Mouse (Mus musculus) limb, embryonic 14.5 days (tissue): ENCODE measurements around the gene Gcn1l1. TPM values are rescaled to one million over a fixed set of nuclear protein-coding genes. Genes with fewer than 3 reads are reported as not detected.

Experiments used
- ATAC-seq: fragments of 200-750 bp; cut with Nextera tagmentation; 2 replicates; pipeline ENCODE4 v1.8.0; 2017; ENCODE audit warnings: low read depth, moderate number of reproducible peaks, moderate TSS enrichment; ENCODE audit not compliant: low FRiP score
- DNase-seq: peaks from one replicate; pipeline ENCODE4 v3.0.0-alpha.2; 2015; ENCODE audit warnings: low spot score
- H3K27ac ChIP-seq: fragments of 300-500 bp; sonication (generic); replicated peaks from 2 replicates; pipeline ENCODE4 v1.5.1; 2014; ENCODE audit warnings: low read depth, mild to moderate bottlenecking, low read length, moderate library complexity, mixed read lengths
- H3K27me3 ChIP-seq: fragments of 300-500 bp; sonication (generic); 2 replicates; pipeline ENCODE4 v1.6.1; 2014; ENCODE audit warnings: low read length, mixed read lengths; ENCODE audit not compliant: control insufficient read depth, insufficient read depth
- H3K36me3 ChIP-seq: fragments of 300-500 bp; sonication (generic); 2 replicates; pipeline ENCODE4 v1.6.1; 2014; ENCODE audit warnings: mild to moderate bottlenecking, low read length, moderate library complexity, mixed read lengths; ENCODE audit not compliant: control insufficient read depth, insufficient read depth
- H3K4me1 ChIP-seq: fragments of 300-500 bp; sonication (generic); 2 replicates; pipeline ENCODE4 v1.6.1; 2014; ENCODE audit warnings: antibody characterized with exemption, low read length, mixed read lengths; ENCODE audit not compliant: control insufficient read depth, insufficient read depth
- H3K4me2 ChIP-seq: fragments of 300-500 bp; sonication (generic); replicated peaks from 2 replicates; pipeline ENCODE4 v1.6.1; 2014; ENCODE audit warnings: low read depth, mild to moderate bottlenecking, low read length, moderate library complexity; ENCODE audit not compliant: severe bottlenecking
- H3K4me3 ChIP-seq: fragments of 300-500 bp; sonication (generic); replicated peaks from 2 replicates; pipeline ENCODE4 v1.5.1; 2014; ENCODE audit warnings: low read length
- H3K9ac ChIP-seq: fragments of 300-500 bp; sonication (generic); 2 replicates; pipeline ENCODE4 v1.6.1; 2014; ENCODE audit warnings: mild to moderate bottlenecking, low read depth, low read length, moderate library complexity; ENCODE audit not compliant: severe bottlenecking
- H3K9me3 ChIP-seq: fragments of 300-500 bp; sonication (generic); 2 replicates; pipeline ENCODE4 v1.6.1; 2016; ENCODE audit warnings: low read length; ENCODE audit not compliant: control insufficient read depth
- POLR2A ChIP-seq: fragments of 200-500 bp; IDR thresholded peaks from 2 replicates; pipeline ENCODE4 v1.8.0; 2012; ENCODE audit warnings: inconsistent platforms, mild to moderate bottlenecking, moderate library complexity, borderline replicate concordance; ENCODE audit not compliant: insufficient read depth, insufficient read length; ENCODE audit errors: extremely low read depth
- WGBS: fragments of 180-500 bp; shearing (Covaris S2); extraction: QIAGEN DNeasy Blood & Tissue Kit; methylation state at CpG from one replicate; pipeline ENCODE4 v1.1.7; 2014; 5-methylcytosine and 5-hydroxymethylcytosine counted together
- polyA plus RNA-seq, 2 experiments: library from polyadenylated mRNA; depleted of rRNA in 1 of 2; stranded (reverse) in 1 of 2; unstranded in 1 of 2; fragments of >200 nt; fragmentation: Nextera tagmentation in 1 of 2; extraction: Ambion mirVana in 1 of 2; gene quantifications; 2 replicates each; pipeline versions ENCODE4 v1.2.1 to v1.2.3; 2012 to 2014

Gcn1l1 gene
- polyA plus RNA-seq, 2 experiments: 42.8 to 47.0 TPM

DNA sequence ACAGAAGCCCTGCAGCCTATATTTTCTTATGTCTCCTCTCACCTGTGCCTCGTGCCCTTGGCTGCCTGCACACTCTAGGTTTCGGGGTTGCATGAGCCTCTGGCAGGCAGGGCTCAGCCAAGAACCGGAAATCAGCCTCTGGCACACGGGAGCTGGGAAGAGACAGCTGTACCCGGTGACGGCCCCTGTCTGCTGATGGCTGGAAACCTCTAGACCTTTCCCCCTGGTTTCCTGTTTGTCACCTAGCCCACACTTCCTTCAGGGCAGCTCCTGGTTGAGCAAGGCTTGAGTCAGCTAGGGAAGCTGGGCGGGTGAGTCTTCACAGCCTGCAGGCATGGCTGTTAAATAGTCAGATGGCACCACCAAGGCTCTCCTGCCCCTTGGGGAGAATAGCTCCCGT, 30.2 kb upstream of the Gcn1l1 start:
- Histone ChIP-seq H3K4me2 (peak overlapping the region; percentile 25; the same call in 1 of the 2 replicates), H3K36me3 (0 out of 2 replicates have a peak, but pooled peaks cover 7% of the 10 kb centered on the region), H3K9me3 (no peaks in the 10 kb centered on the region), H3K4me1 (peaks cover 73% of the 10 kb centered on the region), H3K9ac (peak overlapping the region; percentile 41), H3K27me3 (no peaks in the 10 kb centered on the region), H3K27ac (peak overlapping the region; percentile 26; the same call in 1 of the 2 replicates), H3K4me3 (no peak overlapping the region)
- TF ChIP-seq POLR2A: no peak
- 20% methylated on average over 8 of the region's 8 CpGs for WGBS
- no peak for DNase-seq
- ATAC-seq: no peak

DNA sequence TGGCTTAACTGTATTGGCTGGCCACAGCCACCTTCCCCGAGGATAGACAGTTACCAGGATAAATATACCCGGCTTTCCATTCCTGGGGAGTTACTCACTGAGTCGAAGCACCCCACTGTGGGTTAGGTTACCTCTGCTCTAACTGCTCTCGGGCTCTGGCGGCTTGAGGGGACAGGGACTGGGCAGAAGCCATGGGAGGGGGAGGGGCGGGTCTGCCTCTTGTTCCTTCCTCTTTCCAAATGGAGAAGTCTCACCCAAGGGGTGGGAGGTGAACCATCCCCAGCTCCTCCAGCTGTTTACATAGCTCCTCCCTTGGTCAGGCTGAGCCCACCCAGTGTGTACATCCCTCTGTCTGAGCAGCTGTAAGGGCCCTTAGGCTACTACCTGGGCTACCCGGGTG, 29.4 kb upstream of the Gcn1l1 start:
- Histone ChIP-seq H3K27ac (no peak overlapping the region), H3K9ac (no peak overlapping the region), H3K4me1 (peaks cover 65% of the 10 kb centered on the region), H3K27me3 (no peaks in the 10 kb centered on the region), H3K36me3 (0 out of 2 replicates have a peak, but pooled peaks cover 9% of the 10 kb centered on the region), H3K9me3 (no peaks in the 10 kb centered on the region), H3K4me2 (no peak overlapping the region), H3K4me3 (no peak overlapping the region)
- ATAC-seq (no peak), DNase-seq (no peak)
- WGBS: 31% methylated on average over 7 of the region's 7 CpGs
- TF ChIP-seq POLR2A: no peak

DNA sequence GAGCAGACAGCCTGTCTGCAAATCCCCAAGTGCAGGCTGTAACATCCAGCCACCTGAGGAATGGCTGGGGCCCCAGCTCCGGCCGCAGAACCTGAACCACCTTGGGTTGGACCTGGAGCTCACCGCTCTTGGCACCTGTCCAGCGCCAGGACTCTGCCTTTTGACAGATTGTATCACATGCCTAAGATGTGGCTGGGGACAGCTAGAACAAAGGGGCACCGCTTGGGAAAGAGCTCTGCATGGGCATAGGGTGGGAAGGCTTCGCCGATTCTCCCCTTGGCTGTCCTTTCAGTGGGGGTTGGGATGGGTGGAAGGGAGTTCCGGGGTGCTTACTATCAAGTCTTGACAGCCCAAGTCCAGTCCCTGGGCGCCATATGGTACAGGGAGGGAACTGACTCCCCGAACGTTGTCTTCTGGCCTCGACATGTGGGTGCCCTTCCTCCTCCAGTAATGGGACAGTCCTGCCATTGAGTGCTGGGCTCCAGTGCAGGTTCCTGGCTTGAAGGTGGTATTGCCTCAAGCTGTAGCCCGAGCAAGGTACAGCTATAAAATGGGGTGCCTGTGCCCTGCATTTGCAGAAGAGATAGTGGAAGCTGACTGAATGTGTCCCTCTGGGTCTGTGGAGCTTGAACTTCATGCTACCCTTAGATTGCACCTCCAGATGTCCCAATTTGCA, 26.9 kb upstream of the Gcn1l1 start:
- DNase-seq (no peak), ATAC-seq (no peak)
- 62% methylated on average over 13 of the region's 13 CpGs for WGBS
- Histone ChIP-seq H3K27ac (0 out of 2 replicates have a peak overlapping the region, but pooled peaks have one; percentile 39), H3K4me3 (no peak overlapping the region), H3K4me2 (no peak overlapping the region), H3K9me3 (no peaks in the 10 kb centered on the region), H3K36me3 (0 out of 2 replicates have a peak, but pooled peaks cover 4% of the 10 kb centered on the region), H3K4me1 (peaks cover 50% of the 10 kb centered on the region), H3K27me3 (no peaks in the 10 kb centered on the region), H3K9ac (0 out of 2 replicates have a peak overlapping the region, but pooled peaks have one; percentile 3)
- TF ChIP-seq POLR2A: no peak

DNA sequence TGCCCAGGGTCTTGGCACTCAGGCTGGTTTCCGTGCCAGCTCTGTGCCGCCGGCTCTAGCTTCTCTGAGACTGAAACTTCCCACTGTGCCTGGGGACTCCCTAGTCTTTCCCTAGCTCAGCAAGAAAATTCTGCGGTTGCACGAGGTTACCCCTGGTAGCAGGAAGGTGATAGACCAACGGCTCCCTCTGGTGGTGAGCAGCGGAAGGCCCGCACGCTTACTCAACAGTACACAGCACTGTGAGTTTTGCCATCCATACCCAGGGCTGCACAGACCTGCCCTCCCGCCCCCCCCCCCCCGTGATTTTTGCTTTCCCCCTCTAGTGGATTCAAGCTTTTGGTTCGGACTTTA, 26.4 kb upstream of the Gcn1l1 start:
- WGBS: 2% methylated on average over 12 of the region's 12 CpGs
- no peak overlapping the region for H3K4me3 ChIP-seq
- H3K9ac ChIP-seq: no peak overlapping the region
- no peaks in the 10 kb centered on the region for H3K9me3 ChIP-seq
- H3K27me3 ChIP-seq: no peaks in the 10 kb centered on the region
- DNase-seq (peak; percentile 96), ATAC-seq (peak; percentile 88)
- 0 out of 2 replicates have a peak overlapping the region, but pooled peaks have one; percentile 39 for H3K27ac ChIP-seq
- no peak for TF ChIP-seq POLR2A
- H3K4me2 ChIP-seq: no peak overlapping the region
- H3K4me1 ChIP-seq: peaks cover 50% of the 10 kb centered on the region
- 0 out of 2 replicates have a peak, but pooled peaks cover 3% of the 10 kb centered on the region for H3K36me3 ChIP-seq

DNA sequence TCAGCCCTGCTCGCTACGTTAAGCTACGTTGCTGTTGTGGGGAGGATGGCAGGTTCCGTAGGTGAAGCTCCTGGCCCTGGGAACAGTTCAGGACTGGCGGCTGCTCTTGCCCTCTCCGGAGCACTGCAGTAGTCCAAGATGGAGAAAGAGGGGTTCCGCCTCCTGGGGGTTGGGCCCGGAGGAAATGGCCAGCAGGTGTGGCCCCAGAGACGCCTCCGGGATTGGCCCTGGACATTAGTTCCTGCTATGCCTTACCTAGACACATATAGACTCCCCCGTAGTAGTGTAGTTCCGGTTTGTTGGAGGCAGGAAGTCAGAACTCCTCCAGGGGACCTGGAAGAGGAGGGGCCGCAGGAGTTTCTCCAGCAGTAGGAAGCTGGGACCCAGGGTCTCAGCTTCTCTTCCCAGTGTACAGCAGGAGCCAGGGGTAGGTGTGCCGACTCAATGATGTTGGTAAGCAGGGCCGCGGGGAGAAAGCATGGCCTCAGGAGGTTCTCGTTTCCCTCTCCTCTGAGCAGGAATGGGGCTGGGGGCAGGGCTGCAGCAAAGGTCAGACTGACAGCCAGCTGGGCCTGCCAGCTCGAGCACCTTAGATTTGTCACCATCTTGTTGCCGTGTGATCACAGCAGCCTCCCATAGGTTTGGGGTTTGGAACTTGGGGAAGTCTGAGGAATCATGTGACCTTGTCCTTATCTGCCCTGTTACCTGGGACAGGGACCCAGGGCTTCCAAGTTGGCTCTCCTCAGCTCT, 22.2 kb upstream of the Gcn1l1 start:
- Histone ChIP-seq H3K36me3 (peaks cover 38% of the 10 kb centered on the region), H3K9me3 (no peaks in the 10 kb centered on the region), H3K27ac (peak overlapping the region; percentile 61), H3K4me2 (0 out of 2 replicates have a peak overlapping the region, but pooled peaks have one; percentile 5), H3K9ac (no peak overlapping the region), H3K4me3 (no peak overlapping the region), H3K4me1 (peaks cover 35% of the 10 kb centered on the region), H3K27me3 (no peaks in the 10 kb centered on the region)
- ATAC-seq (no peak), DNase-seq (no peak)
- 48% methylated on average over 19 of the region's 19 CpGs for WGBS
- no peak for TF ChIP-seq POLR2A
